Comparison of ENCODE assay signal across 15 mouse cellular contexts in genomic region chr11:109427353-109427752, GRCm38 (mm10). TPM values are rescaled to one million over a fixed set of nuclear protein-coding genes. Genes with fewer than 3 reads are reported as not detected.
DNase-seq lines count a peak whose midpoint lies in the region; ATAC-seq lines count a peak whose summit lies in the region.
"Had no signal": no experiment of that assay in that cellular context is flagged by ENCODE, and none has a peak within 500 bp of the region (broad histone marks: within the 10 kb centered on the region; RNA-seq: fewer than 3 reads in every experiment).

No protein-coding gene starts in this region.

- H3K27ac ChIP-seq in liver, embryonic 12.5 days = no peak overlapping the region
- no peak overlapping the region for H3K27ac ChIP-seq in liver, embryonic 11.5 days (ENCODE audit: low read depth, low read length)
- H3K27ac ChIP-seq in hindbrain, embryonic 13.5 days = no peak overlapping the region
- H3K27ac ChIP-seq in midbrain, embryonic 14.5 days (replicated peaks; ENCODE audit: low read depth, low read length) = no peak overlapping the region
- H3K27ac ChIP-seq: heart, embryonic 15.5 days; intestine, embryonic 15.5 days had no signal

- peaks cover 39% of the 10 kb centered on the region for H3K4me1 ChIP-seq in liver, embryonic 12.5 days
- H3K4me1 ChIP-seq in liver, embryonic 11.5 days (replicated peaks; ENCODE audit: control insufficient read depth, insufficient read depth, low read length) = peaks cover 9% of the 10 kb centered on the region; the same call in 1 of the 2 replicates
- peaks cover 20% of the 10 kb centered on the region for H3K4me1 ChIP-seq in hindbrain, embryonic 13.5 days (replicated peaks)
- peaks cover 14% of the 10 kb centered on the region for H3K4me1 ChIP-seq in midbrain, embryonic 14.5 days (ENCODE audit: control insufficient read depth, insufficient read depth, low read length)

- H3K4me3 ChIP-seq in liver, embryonic 12.5 days = peak overlapping the region; percentile 74; the same call in 1 of the 2 replicates
- no peak overlapping the region for H3K4me3 ChIP-seq in liver, embryonic 11.5 days (ENCODE audit: low read depth, low read length)
- H3K4me3 ChIP-seq in hindbrain, embryonic 13.5 days = no peak overlapping the region
- no peak overlapping the region for H3K4me3 ChIP-seq in midbrain, embryonic 14.5 days (replicated peaks; ENCODE audit: low read depth, low read length)

- H3K4me2 ChIP-seq in liver, embryonic 12.5 days = peak overlapping the region; percentile 91
- no peak overlapping the region; the same call in 1 of the 2 replicates for H3K4me2 ChIP-seq in liver, embryonic 11.5 days
- peak overlapping the region; percentile 68 for H3K4me2 ChIP-seq in hindbrain, embryonic 13.5 days
- peak overlapping the region; percentile 67 for H3K4me2 ChIP-seq in midbrain, embryonic 14.5 days (ENCODE audit: low read length)

- 84% methylated on average over 5 of the region's 5 CpGs for WGBS in liver, embryonic 12.5 days (ENCODE audit: insufficient replicate concordance)
- WGBS in liver, embryonic 11.5 days = 92% methylated on average over 5 of the region's 5 CpGs
- WGBS in hindbrain, embryonic 13.5 days = 94% methylated on average over 5 of the region's 5 CpGs
- WGBS in midbrain, embryonic 14.5 days = 95% methylated on average over 5 of the region's 5 CpGs

- H3K9me3 ChIP-seq in liver, embryonic 12.5 days (replicated peaks) = 0 out of 2 replicates have a peak, but pooled peaks cover under 1% of the 10 kb centered on the region
- H3K9me3 ChIP-seq in liver, embryonic 11.5 days (ENCODE audit: control insufficient read depth, low read length) = no peaks in the 10 kb centered on the region
- no peaks in the 10 kb centered on the region for H3K9me3 ChIP-seq in hindbrain, embryonic 13.5 days
- no peaks in the 10 kb centered on the region for H3K9me3 ChIP-seq in midbrain, embryonic 14.5 days (ENCODE audit: control insufficient read depth, low read length)
- H3K9me3 ChIP-seq: heart, embryonic 15.5 days; intestine, embryonic 15.5 days had no signal

- 0 out of 2 replicates have a peak overlapping the region, but pooled peaks have one; percentile 76 for H3K9ac ChIP-seq in liver, embryonic 12.5 days
- no peak overlapping the region for H3K9ac ChIP-seq in liver, embryonic 11.5 days (ENCODE audit: low read depth, low read length)
- H3K9ac ChIP-seq in hindbrain, embryonic 13.5 days = 0 out of 2 replicates have a peak overlapping the region, but pooled peaks have one; percentile 86
- no peak overlapping the region for H3K9ac ChIP-seq in midbrain, embryonic 14.5 days (replicated peaks; ENCODE audit: low read length)
- H3K9ac ChIP-seq: intestine, embryonic 15.5 days had no signal

- no peak for DNase-seq in liver, embryonic 11.5 days (ENCODE audit: low spot score)
- DNase-seq in CD4-positive helper T cell, adult 2 months (ENCODE audit: low read depth, low spot score) = peak; percentile 17
- no peak for DNase-seq in midbrain, embryonic 14.5 days
- DNase-seq in layer of hippocampus, adult 9-10 months (ENCODE audit: low spot score) = no peak
- DNase-seq: cerebellum, adult 9-10 months; embryo, embryonic 11 days; kidney, postnatal 14 days; thymus, adult 2 months had no signal

- H3K27me3 ChIP-seq in liver, embryonic 12.5 days (replicated peaks) = no peaks in the 10 kb centered on the region
- no peaks in the 10 kb centered on the region for H3K27me3 ChIP-seq in liver, embryonic 11.5 days (replicated peaks; ENCODE audit: control insufficient read depth, insufficient read depth, low read length)
- H3K27me3 ChIP-seq in hindbrain, embryonic 13.5 days = no peaks in the 10 kb centered on the region
- no peaks in the 10 kb centered on the region for H3K27me3 ChIP-seq in midbrain, embryonic 14.5 days (ENCODE audit: control insufficient read depth, insufficient read depth, low read length)
- H3K27me3 ChIP-seq: heart, embryonic 15.5 days; intestine, embryonic 15.5 days; Patski had no signal

- H3K36me3 ChIP-seq in liver, embryonic 12.5 days = peaks cover 34% of the 10 kb centered on the region
- peaks cover 5% of the 10 kb centered on the region for H3K36me3 ChIP-seq in liver, embryonic 11.5 days (ENCODE audit: control insufficient read depth, insufficient read depth, low read length)
- H3K36me3 ChIP-seq in hindbrain, embryonic 13.5 days = peaks cover 38% of the 10 kb centered on the region
- peaks cover 31% of the 10 kb centered on the region for H3K36me3 ChIP-seq in midbrain, embryonic 14.5 days (ENCODE audit: control insufficient read depth, insufficient read depth, low read length)

- no peak for ATAC-seq in liver, embryonic 12.5 days
- no peak for ATAC-seq in liver, embryonic 11.5 days (replicated peaks; ENCODE audit: low FRiP score)
- no peak for ATAC-seq in hindbrain, embryonic 13.5 days (ENCODE audit: low FRiP score)
- no peak for ATAC-seq in midbrain, embryonic 14.5 days (ENCODE audit: low FRiP score, low TSS enrichment)
- no peak for ATAC-seq in activated CD4-positive, CD25-positive, alpha-beta regulatory T cell, adult 4 months
- ATAC-seq: intestine, embryonic 15.5 days; Patski had no signal

RNA-seq across cellular contexts. Expression of gene Amz2, which starts 1.6 kb away (rescaled TPM):
- polyA plus RNA-seq in liver, embryonic 12.5 days (2016; fragmentation: Nextera tagmentation; extraction: Ambion mirVana) = 15.6 and 17.8 TPM in 2 replicates
- 33.7 and 35.5 TPM in 2 replicates for polyA plus RNA-seq in liver, embryonic 11.5 days (2014; fragmentation: Nextera tagmentation; extraction: Ambion mirVana)
- 54.8 and 57.0 TPM in 2 replicates for polyA plus RNA-seq in hindbrain, embryonic 13.5 days (2015; fragmentation: Nextera tagmentation; extraction: Ambion mirVana)
- 63.6 and 78.7 TPM in 2 replicates for polyA plus RNA-seq in midbrain, embryonic 14.5 days (2014; fragmentation: Nextera tagmentation; extraction: Ambion mirVana)
- 10 to 100 TPM; 39.6 to 51.6 TPM for polyA plus RNA-seq in activated CD4-positive, CD25-positive, alpha-beta regulatory T cell, adult 4 months (2017; shearing (Covaris generic))

RNA-seq across cellular contexts. Expression of gene 9930022D16Rik, which starts 13.6 kb away (rescaled TPM):
- polyA plus RNA-seq in liver, embryonic 12.5 days (2016; fragmentation: Nextera tagmentation; extraction: Ambion mirVana) = not detected in 2 replicates
- polyA plus RNA-seq in liver, embryonic 11.5 days (2014; fragmentation: Nextera tagmentation; extraction: Ambion mirVana) = not detected in 2 replicates
- not detected in 2 replicates for polyA plus RNA-seq in hindbrain, embryonic 13.5 days (2015; fragmentation: Nextera tagmentation; extraction: Ambion mirVana)
- polyA plus RNA-seq in midbrain, embryonic 14.5 days (2014; fragmentation: Nextera tagmentation; extraction: Ambion mirVana) = not detected in 2 replicates
- polyA plus RNA-seq in activated CD4-positive, CD25-positive, alpha-beta regulatory T cell, adult 4 months (2017; shearing (Covaris generic)) = under 1 TPM; 0.17 to 0.40 TPM
- polyA plus RNA-seq: heart, embryonic 15.5 days; intestine, embryonic 15.5 days; lung, embryonic 16.5 days; Patski; thymus, adult 2 months had no signal

RNA-seq across cellular contexts. Expression of gene Arsg, which starts 45.8 kb away (rescaled TPM):
- 2.9 and 3.7 TPM in 2 replicates for polyA plus RNA-seq in liver, embryonic 12.5 days (2016; fragmentation: Nextera tagmentation; extraction: Ambion mirVana)
- polyA plus RNA-seq in liver, embryonic 11.5 days (2014; fragmentation: Nextera tagmentation; extraction: Ambion mirVana) = 5.8 and 6.2 TPM in 2 replicates
- 5.0 and 8.9 TPM in 2 replicates for polyA plus RNA-seq in hindbrain, embryonic 13.5 days (2015; fragmentation: Nextera tagmentation; extraction: Ambion mirVana)
- 1.3 and 2.7 TPM in 2 replicates for polyA plus RNA-seq in midbrain, embryonic 14.5 days (2014; fragmentation: Nextera tagmentation; extraction: Ambion mirVana)
- polyA plus RNA-seq in activated CD4-positive, CD25-positive, alpha-beta regulatory T cell, adult 4 months (2017; shearing (Covaris generic)) = 1 to 10 TPM; 4.5 to 5.5 TPM

RNA-seq across cellular contexts. Expression of gene Slc16a6, which starts 46.0 kb away (rescaled TPM):
- polyA plus RNA-seq in liver, embryonic 12.5 days (2016; fragmentation: Nextera tagmentation; extraction: Ambion mirVana) = 51.5 and 53.7 TPM in 2 replicates
- polyA plus RNA-seq in liver, embryonic 11.5 days (2014; fragmentation: Nextera tagmentation; extraction: Ambion mirVana) = 52.2 and 58.7 TPM in 2 replicates
- 4.1 and 6.3 TPM in 2 replicates for polyA plus RNA-seq in hindbrain, embryonic 13.5 days (2015; fragmentation: Nextera tagmentation; extraction: Ambion mirVana)
- 2.8 and 3.1 TPM in 2 replicates for polyA plus RNA-seq in midbrain, embryonic 14.5 days (2014; fragmentation: Nextera tagmentation; extraction: Ambion mirVana)
- polyA plus RNA-seq in activated CD4-positive, CD25-positive, alpha-beta regulatory T cell, adult 4 months (2017; shearing (Covaris generic)) = 10 to 100 TPM; 21.1 to 24.9 TPM

Comparison
In these comparisons a context has a peak if more than half of its experiments do, and no peak if none do; other contexts are left out.
1. H3K9ac ChIP-seq: peak in liver, embryonic 12.5 days (single experiment) and hindbrain, embryonic 13.5 days (single experiment); none in liver, embryonic 11.5 days (single experiment) and midbrain, embryonic 14.5 days (single experiment).